Mouse (Mus musculus) MEL (cell line): ENCODE data around the gene Itm2b.

Experiments used
- CTCF ChIP-seq, 3 experiments: IDR thresholded peaks in 2 of 3; conservative IDR thresholded peaks in 1 of 3; 2 replicates each; pipeline ENCODE4 v1.5.1; 2011 to 2012; ENCODE audit warnings: low read length in 3 of 3, low read depth in 2 of 3, mild to moderate bottlenecking in 2 of 3, improper control_type of control experiment in 1 of 3, inconsistent platforms in 1 of 3, mixed read lengths in 1 of 3, moderate library complexity in 1 of 3; ENCODE audit not compliant: control insufficient read depth in 1 of 3, insufficient read depth in 1 of 3, poor library complexity in 1 of 3, severe bottlenecking in 1 of 3
- ELF1 ChIP-seq: IDR thresholded peaks from 2 replicates; pipeline ENCODE4 v1.6.1; 2014; ENCODE audit warnings: low read depth, mild to moderate bottlenecking, inconsistent platforms, low read length, improper control_type of control experiment, moderate library complexity
- EP300 ChIP-seq, 2 experiments: IDR thresholded peaks; 2 replicates each; pipeline ENCODE4 v1.6.1; 2011; ENCODE audit warnings: improper control_type of control experiment in 2 of 2, low read length in 2 of 2, low read depth in 1 of 2, mild to moderate bottlenecking in 1 of 2
- KAT2A ChIP-seq: conservative IDR thresholded peaks from 2 replicates; pipeline ENCODE4 v1.6.1; 2012; ENCODE audit warnings: low read depth, low read length, improper control_type of control experiment, inconsistent platforms
- MYC ChIP-seq: IDR thresholded peaks from 2 replicates; pipeline ENCODE4 v1.6.1; 2011; ENCODE audit warnings: low read depth, mild to moderate bottlenecking, low read length, improper control_type of control experiment, moderate library complexity
- POLR2A ChIP-seq, 2 experiments: IDR thresholded peaks; 2 replicates each; pipeline ENCODE4 v1.6.1; 2011 to 2012; ENCODE audit warnings: low read length in 2 of 2, mild to moderate bottlenecking in 2 of 2, control low read depth in 1 of 2, improper control_type of control experiment in 1 of 2, low read depth in 1 of 2, moderate library complexity in 1 of 2; ENCODE audit not compliant: control insufficient read depth in 1 of 2, insufficient read depth in 1 of 2, poor library complexity in 1 of 2
- POLR2AphosphoS5 ChIP-seq: IDR thresholded peaks from 2 replicates; pipeline ENCODE4 v1.6.1; 2012; ENCODE audit warnings: low read depth, borderline replicate concordance, mild to moderate bottlenecking, inconsistent platforms, low read length, moderate library complexity, mixed read lengths
- SMC3 ChIP-seq: IDR thresholded peaks from 2 replicates; pipeline ENCODE4 v1.6.1; 2011; ENCODE audit warnings: low read depth, low read length, improper control_type of control experiment

GRCm38 (mm10) chr14:73391457-73391856, 6.4 kb upstream of the Itm2b start:
- TF ChIP-seq CTCF (IDR thresholded peaks at IDR 0.05 in 2 of 3, conservative IDR thresholded peaks at IDR 0.05 in 1 of 3; ENCODE audit: control insufficient read depth in 1 of 3, insufficient read depth in 1 of 3, low read depth in 2 of 3, low read length in 3 of 3, poor library complexity in 1 of 3, severe bottlenecking in 1 of 3) (no peak), POLR2A (IDR thresholded peaks at IDR 0.05; ENCODE audit: control insufficient read depth in 1 of 2, insufficient read depth in 1 of 2, low read depth in 1 of 2, low read length in 2 of 2, poor library complexity in 1 of 2) (no peak), POLR2AphosphoS5 (no peak), ELF1 (no peak), SMC3 (no peak), EP300 (IDR thresholded peaks at IDR 0.05; ENCODE audit: low read depth in 1 of 2, low read length in 2 of 2) (no peak), MYC (no peak), KAT2A (no peak)
